In the genomic region with DNA sequence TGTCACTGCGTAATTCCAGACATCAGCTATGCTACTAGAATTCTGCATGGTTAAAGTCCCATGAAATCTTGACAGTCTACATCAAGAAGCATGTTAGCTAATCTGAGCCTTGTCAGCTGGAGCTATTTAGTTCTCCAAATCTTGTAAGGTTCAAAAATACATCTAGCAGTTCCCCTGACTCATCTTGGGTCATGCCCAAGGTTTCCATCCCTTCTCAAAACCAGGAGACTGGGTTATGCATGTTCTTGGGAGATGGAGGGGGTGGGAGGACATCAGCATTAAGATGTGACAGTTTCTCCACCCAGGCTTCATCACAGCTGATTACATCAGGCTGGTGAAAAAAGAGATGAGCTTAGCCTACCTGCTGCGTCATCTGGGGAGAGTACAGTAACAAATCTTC, we compare ENCODE assay signal across 22 mouse cellular contexts.
DNase-seq lines count a peak whose midpoint lies in the region; TF ChIP-seq lines count a peak whose summit lies in the region.
"Had no signal": no experiment of that assay in that cellular context is flagged by ENCODE, and none has a peak within 500 bp of the region (broad histone marks: within the 10 kb centered on the region; RNA-seq: fewer than 3 reads in every experiment).

No protein-coding gene starts in this region.

- peak; percentile 6 to 27 for DNase-seq in frontal cortex, adult 2 months (ENCODE audit: extremely low spot score in 1 of 2, low spot score in 1 of 2)
- no peak for DNase-seq in frontal cortex, postnatal 14 days (ENCODE audit: low spot score in 2 of 2)
- peak; percentile 10 for DNase-seq in left cerebral cortex, adult 11 months (ENCODE audit: low spot score)
- DNase-seq in left cerebral cortex, postnatal 10 days (ENCODE audit: extremely low spot score in 1 of 2, low spot score in 2 of 2) = no peak
- DNase-seq in NIH3T3 (ENCODE audit: low read depth) = peak; percentile 52
- DNase-seq in telencephalon, adult 2 months (ENCODE audit: low read depth, low spot score) = peak; percentile 9
- no peak for DNase-seq in layer of hippocampus, adult 2 months (ENCODE audit: low spot score in 2 of 2)
- DNase-seq: adrenal gland, adult 2 months; adrenal gland, postnatal 10 days; adrenal gland, postnatal 25 days; B cell, adult 2 months; cerebellum, adult 11 months; cerebellum, adult 18-20 months; cerebellum, adult 8-10 months; cerebellum, adult 9-11 months; cerebellum, postnatal 14 days; cerebellum, postnatal 36 days; forebrain, postnatal 0 days had no signal

- intact Hi-C loops in left cerebral cortex, postnatal 10 days (cut with DNase I) = no loop called here

- TF ChIP-seq CTCF in layer of hippocampus, adult 2 months (conservative IDR thresholded peaks at IDR 0.05) = no peak

- no peak overlapping the region for H3K4me3 ChIP-seq in layer of hippocampus, adult 2 months
- H3K4me3 ChIP-seq: embryonic facial prominence, embryonic 10.5 days; embryonic facial prominence, embryonic 12.5 days; forebrain, embryonic 13.5 days; forebrain, embryonic 15.5 days had no signal

- no peak overlapping the region for H3K27ac ChIP-seq in layer of hippocampus, adult 2 months
- H3K27ac ChIP-seq: embryonic facial prominence, embryonic 10.5 days; embryonic facial prominence, embryonic 12.5 days; forebrain, embryonic 13.5 days; forebrain, embryonic 15.5 days had no signal

Comparison
In these comparisons a context has a peak if more than half of its experiments do, and no peak if none do; other contexts are left out.
1. DNase-seq: peak in frontal cortex, adult 2 months (2 of 2), left cerebral cortex, adult 11 months (single experiment), NIH3T3 (single experiment) and telencephalon, adult 2 months (single experiment); none in frontal cortex, postnatal 14 days (0 of 2), left cerebral cortex, postnatal 10 days (0 of 2) and layer of hippocampus, adult 2 months (0 of 2).